Mouse (Mus musculus): ENCODE measurements around the gene Ltb. TPM values are rescaled to one million over a fixed set of nuclear protein-coding genes. Genes with fewer than 3 reads are reported as not detected.
A peak's percentile ranks its signal among the peaks of the same experiment; 100 is the strongest.

The Ltb gene
- polyA plus RNA-seq, 1 experiment from 2014 or later, result 1.2 TPM

DNA sequence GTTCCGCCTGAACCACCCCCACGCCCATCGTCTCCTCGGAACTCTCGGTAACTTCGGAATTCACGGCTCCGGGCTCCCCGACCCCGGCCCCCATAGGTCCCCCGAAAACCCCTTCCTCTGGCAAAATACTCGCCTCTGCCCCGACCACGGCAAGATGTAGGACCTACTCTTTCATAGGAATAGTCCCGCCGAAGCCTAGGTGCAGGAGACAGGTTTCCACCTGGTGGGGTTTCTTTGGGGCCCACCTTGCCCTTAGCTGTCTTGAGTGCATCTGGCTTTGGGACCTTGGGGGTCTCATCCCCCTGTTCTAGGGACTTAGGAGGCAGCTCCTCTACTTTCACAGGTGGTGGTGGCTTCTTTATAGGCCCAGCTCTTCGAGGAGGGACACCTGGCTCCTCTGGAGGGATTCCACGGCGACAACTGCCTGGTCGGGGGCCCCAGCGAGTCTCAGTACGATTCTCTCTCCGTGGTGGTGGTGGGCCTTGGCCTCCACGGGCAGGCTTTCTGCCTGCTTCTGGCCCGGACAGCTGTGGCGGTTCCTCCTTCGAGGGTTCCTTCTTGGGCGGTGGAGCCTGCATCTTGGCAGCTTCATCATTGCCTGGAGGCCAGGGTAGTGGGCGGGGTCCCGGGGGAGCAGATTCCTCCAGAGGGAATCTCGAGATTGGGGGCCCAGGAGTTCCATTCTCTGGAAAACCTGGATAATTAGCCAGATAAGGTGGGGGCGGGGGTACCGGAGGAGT lies 37.6 kb upstream of the Ltb start:
- 93% methylated on average over 33 of the region's 33 CpGs for WGBS

DNA sequence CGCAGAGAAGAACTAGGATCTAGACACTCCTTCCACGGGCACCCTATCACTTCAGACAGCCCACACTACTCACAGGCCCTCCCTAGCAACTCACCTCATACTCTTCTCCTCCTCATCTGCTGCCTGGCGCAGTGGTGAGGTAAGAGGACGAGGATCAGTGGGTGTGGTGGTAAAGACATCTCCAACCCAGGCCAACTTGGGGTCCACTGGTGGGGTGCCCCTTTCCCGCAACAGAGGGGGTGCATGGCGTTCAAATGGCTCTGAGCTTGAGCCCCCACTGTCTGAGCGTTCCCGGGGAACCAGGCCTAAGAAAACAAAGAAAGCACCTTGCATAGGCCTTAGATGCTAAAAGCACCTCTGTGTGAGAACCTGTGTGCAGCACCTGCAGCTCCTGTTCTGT lies 37.0 kb upstream of the Ltb start:
- Histone ChIP-seq H3K36me3 (ENCODE audit: control insufficient read depth, insufficient read depth, low read length) (peaks cover 95% of the 10 kb centered on the region), H3K27ac (ENCODE audit: low read depth, low read length) (no peak overlapping the region), H3K27me3 (replicated peaks; ENCODE audit: control insufficient read depth, insufficient read depth, low read length) (no peaks in the 10 kb centered on the region), H3K4me3 (ENCODE audit: low read length) (no peak overlapping the region), H3K4me2 (ENCODE audit: low read length) (no peak overlapping the region), H3K9me3 (ENCODE audit: control insufficient read depth, low read length) (no peaks in the 10 kb centered on the region), H3K4me1 (ENCODE audit: control insufficient read depth, insufficient read depth, low read depth, low read length) (peaks cover 7% of the 10 kb centered on the region), H3K9ac (ENCODE audit: low read depth, low read length) (no peak overlapping the region)
- 91% methylated on average over 8 of the region's 8 CpGs for WGBS
- ATAC-seq, result no peak

More for the DNA sequence above, 37.6 kb upstream of the Ltb start:
- H3K27me3 ChIP-seq (replicated peaks; ENCODE audit: control insufficient read depth, insufficient read depth, low read length), result no peaks in the 10 kb centered on the region
- H3K4me2 ChIP-seq (ENCODE audit: low read length), result no peak overlapping the region
- peaks cover 97% of the 10 kb centered on the region for H3K36me3 ChIP-seq (ENCODE audit: control insufficient read depth, insufficient read depth, low read length)
- H3K9me3 ChIP-seq (ENCODE audit: control insufficient read depth, low read length), result no peaks in the 10 kb centered on the region
- no peak for ATAC-seq
- H3K27ac ChIP-seq (ENCODE audit: low read depth, low read length), result no peak overlapping the region
- no peak overlapping the region for H3K9ac ChIP-seq (ENCODE audit: low read depth, low read length)
- no peak overlapping the region for H3K4me3 ChIP-seq (ENCODE audit: low read length)
- H3K4me1 ChIP-seq (ENCODE audit: control insufficient read depth, insufficient read depth, low read depth, low read length), result peaks cover under 1% of the 10 kb centered on the region; the same call in 1 of the 2 replicates

DNA sequence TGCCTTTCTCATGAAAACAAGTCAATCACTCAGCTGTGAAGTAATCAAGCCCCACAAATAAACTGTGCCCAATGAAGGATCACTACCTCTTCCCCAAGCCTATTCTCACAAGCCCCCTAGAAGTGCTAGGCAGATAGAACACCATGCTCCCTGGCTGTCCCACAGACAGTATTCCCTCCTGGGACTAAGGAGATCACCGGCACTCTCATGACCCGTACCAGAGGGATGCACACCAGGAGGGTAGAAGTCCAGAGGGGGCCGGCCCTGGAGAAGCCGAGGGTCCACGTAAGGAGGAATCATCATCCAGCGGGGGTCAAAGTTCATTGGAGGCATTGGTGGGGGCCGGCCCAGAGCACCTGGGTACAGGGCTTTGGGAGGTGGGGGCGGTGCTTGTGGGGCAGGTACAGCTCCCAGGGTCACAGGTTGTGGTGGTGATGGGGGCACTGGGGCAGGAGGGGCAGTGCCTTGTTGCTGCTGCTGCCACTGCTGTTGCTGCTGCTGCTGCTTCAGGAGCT lies 36.5 kb upstream of the Ltb start:
- Histone ChIP-seq H3K27ac (ENCODE audit: low read depth, low read length) (no peak overlapping the region), H3K9me3 (ENCODE audit: control insufficient read depth, low read length) (no peaks in the 10 kb centered on the region), H3K36me3 (ENCODE audit: control insufficient read depth, insufficient read depth, low read length) (peaks cover 90% of the 10 kb centered on the region), H3K27me3 (replicated peaks; ENCODE audit: control insufficient read depth, insufficient read depth, low read length) (no peaks in the 10 kb centered on the region), H3K4me1 (ENCODE audit: control insufficient read depth, insufficient read depth, low read depth, low read length) (peaks cover 12% of the 10 kb centered on the region), H3K4me2 (ENCODE audit: low read length) (no peak overlapping the region), H3K4me3 (ENCODE audit: low read length) (no peak overlapping the region), H3K9ac (ENCODE audit: low read depth, low read length) (no peak overlapping the region)
- no peak for ATAC-seq
- 95% methylated on average over 8 of the region's 8 CpGs for WGBS

DNA sequence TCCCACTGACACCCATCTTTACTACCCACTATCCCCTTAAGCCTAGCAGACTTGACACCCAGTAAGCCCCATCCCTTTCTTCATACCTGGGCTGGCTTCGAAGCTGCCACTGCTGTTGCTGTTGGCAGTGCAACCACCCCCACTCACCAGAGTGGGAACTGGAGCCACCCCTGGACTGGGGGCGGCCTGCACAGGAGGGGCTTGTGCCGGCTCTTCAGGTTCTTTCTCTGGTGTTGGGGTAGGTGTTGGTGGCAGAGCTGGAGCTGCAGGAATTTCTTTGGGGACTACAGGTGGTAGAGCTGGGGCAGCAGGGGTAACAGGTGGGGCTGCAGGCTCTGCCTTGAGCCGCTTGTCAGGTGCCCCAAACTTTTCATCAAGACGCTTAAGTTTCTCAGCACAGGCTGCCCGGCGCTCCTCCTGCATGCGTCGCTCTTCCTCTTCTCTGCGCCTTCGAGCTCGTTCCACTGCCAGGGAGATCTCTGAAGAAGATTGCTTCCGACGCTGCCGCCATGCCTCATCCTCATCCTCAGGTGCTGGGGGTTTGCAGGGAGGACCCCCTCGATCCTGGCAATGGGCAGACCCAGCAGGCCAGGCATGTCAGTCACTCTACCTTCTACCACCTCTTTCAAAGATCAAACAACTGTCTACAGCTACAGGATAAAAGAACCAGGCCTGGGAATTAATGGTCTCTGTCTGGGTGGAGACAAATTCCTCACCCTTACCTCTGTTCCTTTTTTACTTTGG lies 35.2 kb upstream of the Ltb start:
- Histone ChIP-seq H3K36me3 (ENCODE audit: control insufficient read depth, insufficient read depth, low read length) (peaks cover 78% of the 10 kb centered on the region), H3K4me3 (ENCODE audit: low read length) (no peak overlapping the region), H3K27me3 (replicated peaks; ENCODE audit: control insufficient read depth, insufficient read depth, low read length) (no peaks in the 10 kb centered on the region), H3K4me1 (ENCODE audit: control insufficient read depth, insufficient read depth, low read depth, low read length) (peaks cover 18% of the 10 kb centered on the region), H3K27ac (ENCODE audit: low read depth, low read length) (no peak overlapping the region), H3K9me3 (ENCODE audit: control insufficient read depth, low read length) (no peaks in the 10 kb centered on the region), H3K4me2 (ENCODE audit: low read length) (no peak overlapping the region), H3K9ac (ENCODE audit: low read depth, low read length) (no peak overlapping the region)
- no peak for ATAC-seq
- 96% methylated on average over 16 of the region's 16 CpGs for WGBS

DNA sequence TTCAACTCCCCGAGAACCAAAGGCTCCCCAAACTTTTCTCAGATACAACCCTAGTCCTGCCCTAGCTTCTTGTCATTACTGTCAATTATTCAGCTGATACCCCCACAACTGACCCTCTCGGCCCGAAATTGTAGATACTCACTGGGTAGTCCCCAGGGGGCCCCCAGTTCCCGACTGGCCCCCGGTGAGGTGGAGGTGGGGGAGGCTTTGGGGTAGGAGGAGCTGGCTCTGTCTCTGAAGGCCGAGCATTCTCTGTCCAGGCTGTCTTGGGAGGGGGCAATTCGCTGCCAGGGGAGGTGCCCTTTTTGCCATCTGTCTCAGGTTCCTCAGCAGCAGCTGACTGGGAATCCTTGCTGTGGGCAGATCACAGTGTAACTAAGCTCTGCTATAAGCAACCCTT lies 34.6 kb upstream of the Ltb start:
- H3K27ac ChIP-seq (ENCODE audit: low read depth, low read length), result no peak overlapping the region
- H3K9ac ChIP-seq (ENCODE audit: low read depth, low read length), result no peak overlapping the region
- H3K27me3 ChIP-seq (replicated peaks; ENCODE audit: control insufficient read depth, insufficient read depth, low read length), result no peaks in the 10 kb centered on the region
- H3K36me3 ChIP-seq (ENCODE audit: control insufficient read depth, insufficient read depth, low read length), result peaks cover 72% of the 10 kb centered on the region
- 84% methylated on average over 7 of the region's 7 CpGs for WGBS
- H3K4me1 ChIP-seq (ENCODE audit: control insufficient read depth, insufficient read depth, low read depth, low read length), result peaks cover 18% of the 10 kb centered on the region
- H3K4me2 ChIP-seq (ENCODE audit: low read length), result no peak overlapping the region
- no peak for ATAC-seq
- H3K9me3 ChIP-seq (ENCODE audit: control insufficient read depth, low read length), result no peaks in the 10 kb centered on the region
- H3K4me3 ChIP-seq (ENCODE audit: low read length), result no peak overlapping the region

DNA sequence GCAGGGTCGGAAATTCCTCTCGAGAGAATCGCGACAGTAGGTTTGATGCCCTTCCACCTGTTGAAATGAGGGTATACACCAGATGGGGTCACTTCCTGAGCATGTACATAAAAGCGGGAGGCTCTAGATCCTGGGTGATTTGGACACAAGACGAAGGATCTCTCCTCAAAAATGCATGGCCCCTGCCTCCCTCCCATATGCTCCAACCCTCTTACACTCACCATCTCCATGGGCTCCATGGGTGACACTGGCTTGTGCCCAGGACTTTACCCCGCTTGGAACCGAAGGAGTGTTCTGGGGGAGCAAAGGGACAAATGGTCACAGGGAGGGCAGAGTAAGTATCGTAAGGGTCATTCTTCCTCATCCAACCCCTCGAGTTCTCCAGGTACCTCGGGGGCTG lies 32.8 kb upstream of the Ltb start:
- H3K27ac ChIP-seq (ENCODE audit: low read depth, low read length), result no peak overlapping the region
- H3K9ac ChIP-seq (ENCODE audit: low read depth, low read length), result no peak overlapping the region
- no peaks in the 10 kb centered on the region for H3K9me3 ChIP-seq (ENCODE audit: control insufficient read depth, low read length)
- H3K4me1 ChIP-seq (ENCODE audit: control insufficient read depth, insufficient read depth, low read depth, low read length), result peaks cover 26% of the 10 kb centered on the region
- ATAC-seq, result no peak
- H3K36me3 ChIP-seq (ENCODE audit: control insufficient read depth, insufficient read depth, low read length), result peaks cover 54% of the 10 kb centered on the region
- H3K27me3 ChIP-seq (replicated peaks; ENCODE audit: control insufficient read depth, insufficient read depth, low read length), result no peaks in the 10 kb centered on the region
- 76% methylated on average over 11 of the region's 11 CpGs for WGBS
- no peak overlapping the region for H3K4me2 ChIP-seq (ENCODE audit: low read length)
- H3K4me3 ChIP-seq (ENCODE audit: low read length), result no peak overlapping the region

DNA sequence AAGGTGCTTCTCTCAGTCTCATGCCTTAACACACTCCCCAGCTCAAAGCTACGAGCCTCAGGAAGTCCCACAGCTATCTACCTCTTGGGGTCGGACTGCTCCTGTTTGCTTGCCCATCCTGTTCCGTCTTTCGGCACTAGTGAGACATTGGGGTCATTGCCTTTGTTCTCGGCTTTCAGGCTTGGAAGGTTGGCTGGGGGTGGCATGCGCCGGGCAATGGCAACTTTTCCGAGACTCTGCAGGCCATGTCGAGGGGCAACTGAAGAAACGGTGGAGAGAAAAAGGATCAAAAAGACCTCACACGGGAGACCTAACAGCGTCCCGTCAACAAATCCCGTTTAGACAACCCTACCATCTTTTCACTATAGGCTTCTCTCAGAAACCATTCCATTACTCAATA lies 32.1 kb upstream of the Ltb start:
- peak overlapping the region; percentile 41 for H3K9ac ChIP-seq (ENCODE audit: low read depth, low read length)
- H3K4me1 ChIP-seq (ENCODE audit: control insufficient read depth, insufficient read depth, low read depth, low read length), result peaks cover 27% of the 10 kb centered on the region
- H3K9me3 ChIP-seq (ENCODE audit: control insufficient read depth, low read length), result no peaks in the 10 kb centered on the region
- no peak for ATAC-seq
- H3K4me2 ChIP-seq (ENCODE audit: low read length), result peak overlapping the region; percentile 99
- H3K4me3 ChIP-seq (ENCODE audit: low read length), result no peak overlapping the region
- H3K27ac ChIP-seq (ENCODE audit: low read depth, low read length), result no peak overlapping the region
- H3K36me3 ChIP-seq (ENCODE audit: control insufficient read depth, insufficient read depth, low read length), result peaks cover 47% of the 10 kb centered on the region
- WGBS, result 74% methylated on average over 14 of the region's 14 CpGs
- H3K27me3 ChIP-seq (replicated peaks; ENCODE audit: control insufficient read depth, insufficient read depth, low read length), result no peaks in the 10 kb centered on the region

DNA sequence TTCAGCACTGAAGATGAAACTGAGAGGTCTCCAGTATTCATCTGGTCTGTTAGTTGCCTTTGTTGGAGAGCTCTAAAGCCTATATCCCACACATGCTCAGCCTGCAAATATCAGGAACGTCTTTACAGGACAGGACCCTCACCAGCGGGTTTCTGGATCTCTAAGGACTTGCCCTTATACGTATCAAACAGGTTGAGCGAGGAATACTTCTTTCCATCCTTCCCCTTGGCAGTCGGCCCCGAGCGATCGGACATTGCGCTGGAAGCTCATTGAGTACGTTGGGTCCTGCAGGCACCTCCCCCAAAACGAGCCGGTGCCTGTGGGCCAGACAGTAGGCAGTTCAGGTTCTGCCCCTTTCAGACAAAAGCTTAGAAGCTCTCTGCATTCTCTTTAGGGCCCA lies 31.5 kb upstream of the Ltb start:
- Histone ChIP-seq H3K9me3 (ENCODE audit: control insufficient read depth, low read length) (no peaks in the 10 kb centered on the region), H3K4me3 (ENCODE audit: low read length) (peak overlapping the region; percentile 99), H3K4me1 (ENCODE audit: control insufficient read depth, insufficient read depth, low read depth, low read length) (peaks cover 27% of the 10 kb centered on the region), H3K27me3 (replicated peaks; ENCODE audit: control insufficient read depth, insufficient read depth, low read length) (no peaks in the 10 kb centered on the region), H3K36me3 (ENCODE audit: control insufficient read depth, insufficient read depth, low read length) (peaks cover 41% of the 10 kb centered on the region), H3K4me2 (ENCODE audit: low read length) (peak overlapping the region; percentile 99), H3K27ac (ENCODE audit: low read depth, low read length) (0 out of 2 replicates have a peak overlapping the region, but pooled peaks have one; percentile 17), H3K9ac (ENCODE audit: low read depth, low read length) (peak overlapping the region; percentile 100)
- no peak for ATAC-seq
- 35% methylated on average over 12 of the region's 12 CpGs for WGBS

DNA sequence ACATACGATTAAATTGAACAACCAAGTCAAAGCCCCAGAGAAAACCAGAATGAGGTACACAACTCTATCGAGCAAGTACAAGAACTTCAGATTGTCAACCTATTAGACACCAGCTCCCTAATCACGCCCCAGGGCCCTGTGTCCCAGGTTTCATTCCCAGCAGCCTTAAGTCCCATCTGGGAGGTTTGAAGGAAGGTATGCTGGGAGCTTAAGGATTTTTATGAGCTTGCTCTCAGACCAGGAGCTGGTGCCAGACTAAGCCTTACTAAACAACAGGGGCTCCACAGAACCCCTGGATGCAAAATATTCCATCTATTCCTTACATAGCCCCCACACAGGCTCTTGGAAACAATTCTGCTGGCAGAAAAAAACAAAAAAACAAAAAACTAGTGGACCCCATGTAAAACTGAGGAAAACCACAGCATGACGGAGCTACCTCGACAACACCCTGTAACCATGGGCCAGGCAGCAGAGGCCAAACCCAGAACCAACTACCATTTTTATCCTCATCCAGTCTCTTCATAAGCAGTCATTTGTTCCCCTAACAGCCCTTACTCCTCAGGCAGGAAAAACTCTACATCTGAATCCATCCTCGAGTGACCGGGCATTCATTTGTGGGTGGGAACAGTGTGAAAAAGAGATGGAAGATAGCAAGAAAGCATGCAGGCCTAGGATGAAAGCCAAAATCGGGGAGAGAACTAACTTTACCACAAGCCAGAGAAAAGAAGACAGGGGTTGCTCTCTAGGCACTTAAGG lies 30.7 kb upstream of the Ltb start:
- 9% methylated on average over 8 of the region's 8 CpGs for WGBS
- H3K27me3 ChIP-seq (replicated peaks; ENCODE audit: control insufficient read depth, insufficient read depth, low read length), result no peaks in the 10 kb centered on the region
- peak overlapping the region; percentile 99 for H3K4me2 ChIP-seq (ENCODE audit: low read length)
- H3K4me3 ChIP-seq (ENCODE audit: low read length), result peak overlapping the region; percentile 99
- peak overlapping the region; percentile 98 for H3K27ac ChIP-seq (ENCODE audit: low read depth, low read length)
- no peak for ATAC-seq
- no peaks in the 10 kb centered on the region for H3K9me3 ChIP-seq (ENCODE audit: control insufficient read depth, low read length)
- peak overlapping the region; percentile 100 for H3K9ac ChIP-seq (ENCODE audit: low read depth, low read length)
- peaks cover 33% of the 10 kb centered on the region for H3K36me3 ChIP-seq (ENCODE audit: control insufficient read depth, insufficient read depth, low read length)
- peaks cover 27% of the 10 kb centered on the region for H3K4me1 ChIP-seq (ENCODE audit: control insufficient read depth, insufficient read depth, low read depth, low read length)

All from hindbrain, embryonic 16.5 days (tissue).